Mouse (Mus musculus): ENCODE measurements around the gene AC124108.1. TPM values are rescaled to one million over a fixed set of nuclear protein-coding genes. Genes with fewer than 3 reads are reported as not detected.

Gene AC124108.1
- total RNA-seq, 2 experiments from 2014 or later = not detected

- intact Hi-C loops (cut with DNase I) = loop anchor here (10.0 kb wide), 2 partner anchors 121 to 249 kb away; no protein-coding TSS in a partner anchor
- no peak for DNase-seq (ENCODE audit: low spot score)
These were observed 42.3 kb downstream of the AC124108.1 start for GRCm38 (mm10) chr1:132233566-132233965.

GRCm38 (mm10) chr1:132234757-132235273, 43.6 kb downstream of the AC124108.1 start:
- intact Hi-C loops (cut with DNase I) = loop anchor here (10.0 kb wide), 2 partner anchors 120 to 250 kb away; no protein-coding TSS in a partner anchor

DNA sequence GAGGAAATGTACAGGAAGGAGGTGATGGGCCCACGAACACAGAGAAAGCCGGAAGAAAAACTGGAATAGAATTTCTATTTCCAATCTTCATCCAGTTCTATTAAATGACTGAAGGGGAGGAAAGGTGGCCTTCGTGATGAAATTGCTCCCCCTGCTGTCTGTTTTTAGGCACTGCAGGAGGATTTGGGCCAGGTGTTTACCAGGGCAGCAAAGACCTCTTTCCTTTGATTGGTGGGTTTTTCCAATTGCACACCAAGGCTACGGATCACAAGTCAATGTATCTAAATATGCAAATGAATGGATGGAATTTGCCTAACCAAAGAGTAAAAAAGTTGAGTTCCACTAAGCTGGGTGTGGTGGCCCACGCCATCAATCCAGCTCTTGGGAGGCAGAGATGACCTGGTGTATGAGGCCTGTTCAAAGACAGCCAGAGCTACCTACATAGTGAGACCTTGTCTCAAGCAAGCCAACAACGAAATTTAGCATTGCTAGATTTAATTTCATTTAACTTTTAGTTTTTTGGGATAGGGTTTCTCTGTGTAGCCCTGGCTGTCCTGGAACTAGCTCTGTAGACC, 46.4 kb downstream of the AC124108.1 start:
- DNase-seq (ENCODE audit: low spot score) = peak; percentile 19
- intact Hi-C loops (cut with DNase I) = loop anchor here (1.0 to 10.0 kb wide), 5 partner anchors 27 to 253 kb away; no protein-coding TSS in a partner anchor

More at GRCm38 (mm10) chr1:132234757-132235273, 43.6 kb downstream of the AC124108.1 start:
- no peak for DNase-seq (ENCODE audit: low spot score)

- intact Hi-C loops (cut with DNase I) = no loop called here
- no peak for DNase-seq (ENCODE audit: low spot score)
These were observed 53.8 kb downstream of the AC124108.1 start for GRCm38 (mm10) chr1:132245010-132245409.

DNA sequence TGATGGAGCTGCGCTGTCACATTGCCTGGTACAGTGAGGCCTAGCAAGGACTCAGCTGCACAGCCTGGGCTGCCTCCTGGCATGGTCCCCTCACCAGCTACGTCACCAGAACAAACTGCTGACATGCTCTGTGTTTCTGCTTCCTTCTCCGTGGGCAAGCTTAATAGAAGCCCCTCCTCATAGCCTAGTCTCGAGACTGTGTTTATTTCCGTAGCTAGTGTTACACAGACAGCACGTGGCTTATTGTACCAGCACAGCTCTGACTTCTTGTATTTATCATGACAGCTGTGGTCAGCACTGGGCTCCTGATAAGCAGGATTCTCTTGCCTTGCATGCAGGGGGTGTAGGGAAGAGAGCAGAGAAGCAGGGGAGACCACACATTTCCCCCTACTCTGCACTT, 54.9 kb downstream of the AC124108.1 start:
- DNase-seq (ENCODE audit: low spot score) = peak; percentile 3
- intact Hi-C loops (cut with DNase I) = no loop called here

DNA sequence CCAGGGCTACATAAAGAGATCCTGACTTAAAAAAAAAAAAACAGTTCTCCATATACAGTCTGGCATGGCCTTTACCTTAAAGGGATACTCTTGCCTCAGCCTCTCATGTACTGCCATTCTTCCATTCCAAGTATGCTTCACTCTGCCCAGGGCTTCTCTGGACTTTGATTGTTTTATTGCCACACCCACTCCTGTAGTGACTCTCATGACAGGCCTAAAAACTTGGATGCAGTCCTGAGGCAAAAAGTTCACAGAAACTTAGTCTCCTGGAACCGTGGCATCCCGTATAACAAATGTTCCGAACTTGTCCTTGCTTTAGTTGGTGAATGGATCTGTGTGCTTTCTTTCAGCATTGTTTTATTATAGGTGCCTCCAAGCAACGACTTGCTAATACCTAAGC, 55.4 kb downstream of the AC124108.1 start:
- DNase-seq (ENCODE audit: low spot score) = no peak
- intact Hi-C loops (cut with DNase I) = no loop called here

DNA sequence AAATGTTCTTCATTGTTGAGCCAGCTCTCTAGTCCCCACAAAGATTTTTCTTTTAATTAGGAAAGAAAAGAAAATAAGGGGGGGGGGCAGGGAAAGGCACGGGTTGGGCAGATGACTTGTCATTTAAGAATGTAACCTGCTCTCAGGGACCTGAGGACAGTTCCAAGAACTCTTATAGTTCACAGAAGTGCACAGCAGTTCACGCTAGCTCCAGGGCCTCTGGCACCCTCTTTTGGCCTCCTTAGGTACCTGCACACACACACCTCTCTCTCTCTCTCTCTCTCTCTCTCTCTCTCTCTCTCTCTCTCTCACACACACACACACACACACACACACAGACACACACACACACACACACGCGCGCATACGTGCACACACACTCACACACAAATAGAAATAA, 63.2 kb downstream of the AC124108.1 start:
- no peak for DNase-seq (ENCODE audit: low spot score)
- intact Hi-C loops (cut with DNase I) = no loop called here

Small RNA genes within 50 kb of the gene (microRNA-seq; reads per million reads assigned to microRNA genes)
- 0.83 reads per million for gene Mir135b

Other genes with a start within 250 kb of the AC124108.1 start
- 1 to 10 TPM; 3.8 to 5.2 TPM for gene Slc45a3, start 228.5 kb upstream of the AC124108.1 start, total RNA-seq (2021)
- gene Elk4, start 183.8 kb upstream of the AC124108.1 start, total RNA-seq (2021) = 10 to 100 TPM; 87.2 to 87.5 TPM
- 1 to 10 TPM; 1.3 to 1.6 TPM for gene Mfsd4a, start 123.4 kb upstream of the AC124108.1 start, total RNA-seq (2021)
- gene Cdk18, start 51.8 kb upstream of the AC124108.1 start, total RNA-seq (2021) = 10 to 100 TPM; 10.9 to 12.0 TPM
- not detected for gene Lemd1, start within 50 bp of the AC124108.1 start, total RNA-seq (2021)
- gene Gm10188, start 38.3 kb downstream of the AC124108.1 start, total RNA-seq (2021) = not detected
- 10 to 100 TPM; 22.3 to 28.8 TPM for gene Klhdc8a, start 107.2 kb downstream of the AC124108.1 start, total RNA-seq (2021)
- gene Nuak2, start 124.7 kb downstream of the AC124108.1 start, total RNA-seq (2021) = 1 to 10 TPM; 4.1 to 4.3 TPM
- 10 to 100 TPM; 17.0 to 18.5 TPM for gene Tmcc2, start 199.8 kb downstream of the AC124108.1 start, total RNA-seq (2021)
- 10 to 100 TPM; 17.4 TPM for gene Dstyk, start 226.1 kb downstream of the AC124108.1 start, total RNA-seq (2021)